Mouse (Mus musculus) embryonic facial prominence, embryonic 11.5 days (tissue): ENCODE measurements at regions not wholly inside any gene's neighbourhood (a gene's known extent, or its start where the extent isn't known, plus 50 kb on each side); places are given as distances from the start of the nearest gene placed in this dataset.

Experiments
- ATAC-seq: fragments of 200-750 bp; cut with Nextera tagmentation; replicated peaks from 2 replicates; pipeline ENCODE4 v1.8.0; 2017; ENCODE audit warnings: low read depth; ENCODE audit not compliant: insufficient number of reproducible peaks, low FRiP score, low TSS enrichment
- DNase-seq: peaks from one replicate; pipeline ENCODE4 v3.0.0-alpha.2; 2015; ENCODE audit warnings: low spot score
- H3K27ac ChIP-seq: fragments of 300-500 bp; sonication (generic); replicated peaks from 2 replicates; pipeline ENCODE4 v1.5.1; 2014; ENCODE audit warnings: mild to moderate bottlenecking, low read depth, low read length, control low read depth
- H3K27me3 ChIP-seq: fragments of 300-500 bp; sonication (generic); 2 replicates; pipeline ENCODE4 v1.6.1; 2014; ENCODE audit warnings: mild to moderate bottlenecking, low read length, moderate library complexity, mixed read lengths; ENCODE audit not compliant: control insufficient read depth, insufficient read depth
- H3K36me3 ChIP-seq: fragments of 300-500 bp; sonication (generic); replicated peaks from 2 replicates; pipeline ENCODE4 v1.6.1; 2014; ENCODE audit warnings: low read depth, mild to moderate bottlenecking, low read length, moderate library complexity, mixed read lengths; ENCODE audit not compliant: control insufficient read depth, insufficient read depth
- H3K4me1 ChIP-seq: fragments of 300-500 bp; sonication (generic); 2 replicates; pipeline ENCODE4 v1.6.1; 2014; ENCODE audit warnings: low read length, mixed read lengths; ENCODE audit not compliant: control insufficient read depth, insufficient read depth
- H3K4me2 ChIP-seq: fragments of 300-500 bp; sonication (generic); 2 replicates; pipeline ENCODE4 v1.6.1; 2014; ENCODE audit warnings: low read depth, mild to moderate bottlenecking, control low read depth, low read length, moderate library complexity
- H3K4me3 ChIP-seq: fragments of 300-500 bp; sonication (generic); 2 replicates; pipeline ENCODE4 v1.5.1; 2014; ENCODE audit warnings: low read depth, low read length, control low read depth
- H3K9ac ChIP-seq: fragments of 300-500 bp; sonication (generic); replicated peaks from 2 replicates; pipeline ENCODE4 v1.6.1; 2014; ENCODE audit warnings: mild to moderate bottlenecking, control low read depth, low read length
- H3K9me3 ChIP-seq: fragments of 300-500 bp; sonication (generic); replicated peaks from 2 replicates; pipeline ENCODE4 v1.6.1; 2016; ENCODE audit warnings: mild to moderate bottlenecking, low read length, inconsistent platforms, mixed read lengths; ENCODE audit not compliant: control insufficient read depth
- WGBS: fragments of 180-500 bp; shearing (Covaris S2); extraction: QIAGEN DNeasy Blood & Tissue Kit; methylation state at CpG from one replicate; pipeline ENCODE4 v1.1.7; 2014; 5-methylcytosine and 5-hydroxymethylcytosine counted together

DNA sequence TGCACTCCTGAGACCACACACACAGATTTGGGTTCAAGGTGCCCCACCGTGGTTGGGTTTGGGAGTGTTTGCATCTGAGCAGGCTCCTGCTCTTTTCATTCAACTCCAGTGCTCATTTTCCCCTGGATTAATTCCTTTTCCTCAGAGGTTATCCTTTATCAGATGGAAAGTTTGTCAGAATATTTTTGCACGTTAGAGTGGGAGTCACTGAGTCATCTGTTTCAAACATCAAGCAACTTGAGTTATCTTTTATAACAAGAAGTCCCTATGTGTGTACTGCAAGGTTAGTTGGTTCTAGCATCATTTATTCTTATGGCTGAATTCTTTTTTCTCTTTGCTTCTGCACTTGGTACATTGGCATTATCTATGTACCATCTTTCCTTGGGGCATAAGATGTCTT is 142.8 kb upstream of the Cxcr4 start:
- Histone ChIP-seq H3K4me3 (no peak overlapping the region), H3K9me3 (no peaks in the 10 kb centered on the region), H3K36me3 (no peaks in the 10 kb centered on the region), H3K4me1 (no peaks in the 10 kb centered on the region), H3K9ac (no peak overlapping the region), H3K27me3 (no peaks in the 10 kb centered on the region), H3K27ac (no peak overlapping the region), H3K4me2 (no peak overlapping the region)
- WGBS, result 82% methylated on average over 2 of the region's 2 CpGs
- ATAC-seq, result no peak
- no peak for DNase-seq

DNA sequence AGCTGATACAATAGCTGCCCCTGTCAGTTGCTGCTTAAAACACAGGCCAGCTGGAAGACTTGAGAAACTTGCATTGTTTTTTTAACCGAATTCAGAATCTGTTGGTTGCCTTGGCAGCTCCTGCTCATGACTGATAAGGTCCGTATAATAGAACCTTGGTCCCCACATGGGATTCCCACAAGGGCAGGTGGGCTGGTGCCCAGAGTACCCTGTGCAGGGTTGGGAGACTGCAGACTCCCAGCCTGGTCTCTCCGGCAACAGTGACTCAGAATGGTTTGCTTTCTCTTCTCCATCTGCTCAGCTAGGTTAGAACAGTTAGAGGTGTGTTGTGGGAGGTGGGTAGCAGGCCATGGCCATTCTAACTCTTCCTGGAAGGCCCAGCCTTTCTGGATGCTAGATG is 139.4 kb upstream of the Cxcr4 start:
- no peaks in the 10 kb centered on the region for H3K9me3 ChIP-seq
- H3K27ac ChIP-seq, result no peak overlapping the region
- ATAC-seq, result no peak
- DNase-seq, result no peak
- no peak overlapping the region for H3K4me2 ChIP-seq
- H3K27me3 ChIP-seq, result no peaks in the 10 kb centered on the region
- no peaks in the 10 kb centered on the region for H3K4me1 ChIP-seq
- H3K36me3 ChIP-seq, result no peaks in the 10 kb centered on the region
- WGBS, result 78% methylated on average over 3 of the region's 3 CpGs
- H3K4me3 ChIP-seq, result no peak overlapping the region
- H3K9ac ChIP-seq, result no peak overlapping the region

DNA sequence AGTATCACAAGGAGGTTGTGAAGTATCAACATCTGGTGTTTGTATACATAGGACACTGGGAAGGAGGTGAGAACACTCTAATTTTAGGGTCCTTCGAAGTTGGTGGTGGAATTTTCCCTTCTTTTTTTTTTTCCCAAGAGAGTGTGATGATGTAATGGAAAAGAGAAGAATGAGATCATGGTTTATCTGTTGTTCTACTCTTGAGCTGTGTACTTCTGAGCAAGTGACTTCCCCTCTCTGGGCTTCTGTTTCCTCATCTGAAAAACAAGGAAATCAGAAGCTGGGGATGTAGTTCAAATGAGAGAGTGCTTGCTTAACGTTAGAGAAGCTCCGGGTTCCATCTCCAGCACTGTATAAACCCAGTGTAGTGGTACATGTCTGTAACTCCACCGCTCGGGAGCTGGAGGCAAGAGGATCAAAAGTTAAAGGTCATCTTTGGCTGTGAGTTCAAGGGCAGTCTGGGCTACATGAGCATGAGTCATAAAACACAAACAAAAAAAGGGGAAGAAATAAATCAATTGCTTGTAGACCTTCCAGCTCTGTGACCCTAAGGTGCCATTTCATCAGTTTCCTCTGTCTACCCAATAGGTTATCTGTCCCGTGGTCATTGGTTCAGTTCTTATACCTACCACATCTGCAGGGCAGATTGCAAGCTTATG is 132.5 kb upstream of the Cxcr4 start:
- Histone ChIP-seq H3K4me2 (no peak overlapping the region), H3K36me3 (no peaks in the 10 kb centered on the region), H3K27me3 (no peaks in the 10 kb centered on the region), H3K9ac (no peak overlapping the region), H3K4me3 (no peak overlapping the region), H3K4me1 (no peaks in the 10 kb centered on the region), H3K9me3 (no peaks in the 10 kb centered on the region), H3K27ac (no peak overlapping the region)
- WGBS, result 82% methylated on average over 6 of the region's 6 CpGs
- ATAC-seq (no peak), DNase-seq (no peak)

DNA sequence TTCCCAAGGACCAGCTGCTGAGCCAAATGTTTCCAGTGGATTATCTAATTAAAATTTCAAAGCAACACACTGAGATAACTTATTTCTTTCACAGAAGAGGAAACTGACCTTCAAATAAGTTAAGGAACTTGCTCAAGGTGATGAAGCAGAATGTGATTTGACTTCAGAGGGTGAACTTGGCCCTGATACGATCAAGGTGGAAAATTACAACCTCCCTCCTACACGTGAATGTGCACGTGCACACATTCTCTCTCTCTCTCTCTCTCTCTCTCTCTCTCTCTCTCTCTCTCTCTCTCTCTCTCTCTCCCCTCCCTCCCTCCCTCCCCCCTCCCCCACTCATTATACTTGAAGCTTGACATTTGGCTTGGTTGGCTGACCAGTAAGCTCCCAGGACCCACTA is 131.8 kb upstream of the Cxcr4 start:
- H3K9me3 ChIP-seq, result no peaks in the 10 kb centered on the region
- H3K27me3 ChIP-seq, result no peaks in the 10 kb centered on the region
- ATAC-seq (no peak), DNase-seq (no peak)
- no peaks in the 10 kb centered on the region for H3K36me3 ChIP-seq
- H3K4me3 ChIP-seq, result no peak overlapping the region
- no peak overlapping the region for H3K9ac ChIP-seq
- 40% methylated on average over 3 of the region's 3 CpGs for WGBS
- no peak overlapping the region for H3K4me2 ChIP-seq
- H3K27ac ChIP-seq, result no peak overlapping the region
- H3K4me1 ChIP-seq, result no peaks in the 10 kb centered on the region

DNA sequence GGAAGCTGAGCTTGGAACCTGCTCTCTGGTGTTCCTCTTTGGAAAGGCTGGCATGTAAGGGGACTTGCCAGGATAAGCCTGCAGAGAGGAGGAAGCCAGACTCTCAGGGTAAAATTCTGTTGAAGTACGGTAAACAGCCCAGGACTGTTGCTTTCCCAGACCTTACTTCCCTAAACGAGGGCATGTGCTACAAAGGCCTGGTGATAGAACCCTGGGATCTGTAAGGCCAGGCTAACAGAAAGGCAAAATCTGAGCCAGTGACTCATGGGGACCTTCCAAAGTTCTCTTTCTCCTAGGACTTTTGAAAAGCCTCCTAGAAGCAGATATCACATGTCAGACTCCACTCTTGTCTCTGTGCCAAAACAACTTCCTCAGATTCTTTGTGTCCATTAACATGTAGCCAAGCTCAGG is 130.0 kb upstream of the Cxcr4 start:
- 79% methylated on average over 2 of the region's 2 CpGs for WGBS
- no peak overlapping the region for H3K9ac ChIP-seq

DNA sequence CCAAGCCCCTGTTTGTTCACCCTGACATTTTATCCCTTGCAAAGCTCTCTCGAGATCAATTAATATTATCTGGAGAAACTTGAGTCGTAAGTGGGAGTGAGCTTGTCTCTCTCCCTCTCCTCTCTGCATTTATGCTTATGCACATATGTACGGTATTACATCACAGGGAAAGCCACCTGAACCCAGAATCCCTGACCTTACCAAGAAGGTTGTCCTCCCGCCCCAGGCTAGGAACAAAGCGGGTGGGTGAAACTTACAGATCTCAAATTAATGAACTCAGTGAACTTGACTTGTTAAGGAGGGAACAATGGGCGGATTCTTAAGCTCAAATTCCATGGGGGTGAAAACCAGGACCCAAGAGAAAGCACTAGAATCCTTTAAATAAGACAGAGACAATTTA is 122.8 kb upstream of the Cxcr4 start:
- H3K9ac ChIP-seq, result no peak overlapping the region
- no peak overlapping the region for H3K4me2 ChIP-seq
- no peak overlapping the region for H3K27ac ChIP-seq
- no peak overlapping the region for H3K4me3 ChIP-seq
- WGBS, result 46% methylated on average over 6 of the region's 6 CpGs
- DNase-seq, result peak; percentile 25
- H3K4me1 ChIP-seq, result no peaks in the 10 kb centered on the region; the same call in 1 of the 2 replicates
- H3K27me3 ChIP-seq, result no peaks in the 10 kb centered on the region
- H3K36me3 ChIP-seq, result no peaks in the 10 kb centered on the region
- ATAC-seq, result no peak
- no peaks in the 10 kb centered on the region for H3K9me3 ChIP-seq

More for the DNA sequence above, 130.0 kb upstream of the Cxcr4 start:
- no peak for ATAC-seq
- no peaks in the 10 kb centered on the region for H3K9me3 ChIP-seq
- no peak overlapping the region for H3K27ac ChIP-seq
- no peaks in the 10 kb centered on the region for H3K4me1 ChIP-seq
- H3K27me3 ChIP-seq, result no peaks in the 10 kb centered on the region
- H3K4me3 ChIP-seq, result no peak overlapping the region
- no peak for DNase-seq
- H3K36me3 ChIP-seq, result no peaks in the 10 kb centered on the region
- no peak overlapping the region for H3K4me2 ChIP-seq

DNA sequence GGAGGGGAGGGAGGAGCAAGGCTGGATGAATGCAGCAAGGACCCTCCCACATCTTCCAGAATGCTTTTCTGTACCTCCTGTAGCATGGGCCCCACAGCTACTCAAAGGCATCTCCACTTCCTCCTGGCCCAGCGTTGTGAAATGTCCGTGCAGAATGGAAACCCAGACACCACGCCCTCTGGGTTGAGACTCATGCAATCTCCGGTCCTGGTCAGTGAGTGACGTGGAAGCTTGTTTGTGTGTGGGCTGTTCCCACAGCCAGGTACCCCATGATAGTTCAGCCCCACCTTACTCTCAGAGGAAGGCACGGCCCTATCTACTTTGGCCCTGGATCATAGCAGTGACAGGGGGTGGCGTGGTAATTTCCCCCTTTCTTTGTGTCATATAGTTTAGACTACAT is 120.8 kb upstream of the Cxcr4 start:
- Histone ChIP-seq H3K36me3 (no peaks in the 10 kb centered on the region), H3K27ac (no peak overlapping the region), H3K4me3 (no peak overlapping the region), H3K27me3 (no peaks in the 10 kb centered on the region), H3K9me3 (no peaks in the 10 kb centered on the region), H3K9ac (no peak overlapping the region), H3K4me2 (no peak overlapping the region), H3K4me1 (no peaks in the 10 kb centered on the region; the same call in 1 of the 2 replicates)
- no peak for ATAC-seq
- no peak for DNase-seq
- WGBS, result 71% methylated on average over 7 of the region's 7 CpGs

DNA sequence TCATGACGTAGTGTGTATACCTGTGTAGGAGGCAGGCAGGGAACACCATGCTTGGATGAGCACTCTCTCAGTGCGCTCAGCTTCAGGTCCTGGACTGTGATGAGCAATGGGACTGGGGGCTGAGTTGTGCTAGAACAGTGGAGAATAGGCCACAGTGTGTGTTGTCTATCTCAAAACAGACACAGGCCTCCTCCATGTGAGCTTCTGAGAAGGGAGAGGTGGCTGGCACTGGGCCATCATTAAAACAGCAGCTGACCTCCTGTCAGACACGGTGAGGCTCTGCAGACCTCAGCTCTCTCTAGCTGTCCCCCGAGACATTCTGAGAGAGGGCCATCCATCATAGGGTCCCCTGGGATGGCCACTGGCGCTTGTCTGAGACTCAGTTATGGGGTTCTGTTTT is 119.0 kb upstream of the Cxcr4 start:
- H3K4me1 ChIP-seq, result no peaks in the 10 kb centered on the region
- no peak overlapping the region for H3K9ac ChIP-seq
- DNase-seq, result no peak
- ATAC-seq, result 0 out of 2 replicates have a peak, but pooled peaks have one; percentile 24
- no peak overlapping the region for H3K4me3 ChIP-seq
- no peaks in the 10 kb centered on the region for H3K36me3 ChIP-seq
- no peaks in the 10 kb centered on the region for H3K27me3 ChIP-seq
- no peak overlapping the region for H3K27ac ChIP-seq
- no peaks in the 10 kb centered on the region for H3K9me3 ChIP-seq
- H3K4me2 ChIP-seq, result no peak overlapping the region; the same call in 1 of the 2 replicates
- 78% methylated on average over 5 of the region's 5 CpGs for whole genome bisulfite sequencing
